Mouse (Mus musculus) C2C12 (cell line): ENCODE measurements around the gene Cog4.

Experiments used
- CTCF ChIP-seq: IDR thresholded peaks from one replicate; pipeline ENCODE4 v1.5.1; 2011; ENCODE audit not compliant: control insufficient read depth, insufficient read depth, insufficient read length
- MYOD1 ChIP-seq: IDR thresholded peaks from one replicate; pipeline ENCODE4 v1.6.1; 2011; ENCODE audit warnings: low read depth; ENCODE audit not compliant: control insufficient read depth, insufficient read length
- MYOG ChIP-seq: IDR thresholded peaks from one replicate; pipeline ENCODE4 v1.6.1; 2011; ENCODE audit not compliant: control insufficient read depth, insufficient read length; ENCODE audit errors: extremely low read depth

GRCm38 (mm10) chr8:110889904-110890470 lies 43.6 kb downstream of the Cog4 start:
- no peak for TF ChIP-seq CTCF
- TF ChIP-seq MYOG = no peak
- no peak for TF ChIP-seq MYOD1
